Mouse (Mus musculus): ENCODE measurements around the gene Pex26. TPM values are rescaled to one million over a fixed set of nuclear protein-coding genes. Genes with fewer than 3 reads are reported as not detected.

Pex26 gene
- total RNA-seq (2012; rRNA removed): 5.7 and 6.9 TPM in 2 replicates
- polyA plus RNA-seq (2012; ENCODE audit: insufficient read depth in 1 of 2, insufficient read length in 2 of 2, low read depth in 1 of 2, low replicate concordance in 2 of 2, missing spikeins in 1 of 2): 1 to 10 TPM in 1 of 2 experiments, not detected in 1; 9.9 TPM

- peak within 1 kb of the TSS; percentile 75 to 81 for H3K4me3 ChIP-seq (ENCODE audit: control insufficient read depth in 1 of 2, insufficient read depth in 1 of 2, low read depth in 2 of 2, low read length in 2 of 2)
- H3K27me3 ChIP-seq (ENCODE audit: control insufficient read depth in 1 of 2, insufficient read depth in 2 of 2, low read length in 2 of 2): no peaks in the 10 kb centered on the region
- H3K79me2 ChIP-seq (ENCODE audit: control insufficient read depth, insufficient read depth, low read length, poor library complexity): peaks cover 8% of the 10 kb centered on the region
- peak within 1 kb of the TSS; percentile 48 for H3K27ac ChIP-seq (ENCODE audit: control insufficient read depth, low read depth, low read length)
- H3K36me3 ChIP-seq (ENCODE audit: control insufficient read depth in 1 of 2, insufficient read depth in 2 of 2, low read length in 2 of 2): peaks cover 0 to 3% of the 10 kb centered on the region in 2 experiments; a peak in 3 of 4 replicates
- H3K9ac ChIP-seq (ENCODE audit: control insufficient read depth, low read depth, low read length, poor library complexity, severe bottlenecking): peak within 1 kb of the TSS; percentile 73
- no peaks in the 10 kb centered on the region for H3K9me3 ChIP-seq (replicated peaks; ENCODE audit: insufficient read depth, low read length)
- DNase-seq (ENCODE audit: low read depth, low spot score): peak; percentile 95
- H3K4me1 ChIP-seq (ENCODE audit: control insufficient read depth in 1 of 2, insufficient read depth in 2 of 2, low read length in 2 of 2): peaks cover 2 to 8% of the 10 kb centered on the region in 2 experiments
- no peak for TF ChIP-seq MAFK (IDR thresholded peaks at IDR 0.05; ENCODE audit: borderline replicate concordance, low read depth, low read length)
- peak; percentile 78; the same call in 1 of the 2 replicates for TF ChIP-seq POLR2AphosphoS2 (IDR thresholded peaks at IDR 0.05; ENCODE audit: low read length)
- no peak for TF ChIP-seq ZC3H11A (IDR thresholded peaks at IDR 0.05; ENCODE audit: low read depth, low read length)
- TF ChIP-seq GATA1 (IDR thresholded peaks at IDR 0.05; ENCODE audit: low read depth, low read length): no peak
- TF ChIP-seq MAX (IDR thresholded peaks at IDR 0.05; ENCODE audit: low read length): peak; percentile 47; the same call in 1 of the 2 replicates
- peak; percentile 75; the same call in 1 of the 2 replicates for TF ChIP-seq ZMIZ1 (IDR thresholded peaks at IDR 0.05; ENCODE audit: low read depth, low read length)
- TF ChIP-seq ZNF384 (IDR thresholded peaks at IDR 0.05; ENCODE audit: low read depth, low read length): no peak
- TF ChIP-seq CHD1 (IDR thresholded peaks at IDR 0.05; ENCODE audit: low read depth, low read length): no peak
- TF ChIP-seq TBP (IDR thresholded peaks at IDR 0.05; ENCODE audit: low read depth, low read length): no peak; the same call in 1 of the 2 replicates
- no peak for TF ChIP-seq JUND (IDR thresholded peaks at IDR 0.05; ENCODE audit: low read depth, low read length)
- TF ChIP-seq NELFE (IDR thresholded peaks at IDR 0.05; ENCODE audit: low read depth, low read length): peak; percentile 68
- no peak for TF ChIP-seq CTCF (IDR thresholded peaks at IDR 0.05 in 2 of 3, conservative IDR thresholded peaks at IDR 0.05 in 1 of 3; ENCODE audit: control insufficient read depth in 1 of 3, insufficient read depth in 1 of 3, low read depth in 2 of 3, low read length in 3 of 3, poor library complexity in 1 of 3, severe bottlenecking in 1 of 3)
- TF ChIP-seq MYC (IDR thresholded peaks at IDR 0.05; ENCODE audit: low read depth, low read length): peak; percentile 69
- TF ChIP-seq KAT2A (conservative IDR thresholded peaks at IDR 0.05; ENCODE audit: low read depth, low read length): peak; percentile 84; the same call in 1 of the 2 replicates
- no peak for TF ChIP-seq USF2 (IDR thresholded peaks at IDR 0.05; ENCODE audit: borderline replicate concordance in 1 of 2, insufficient read depth in 1 of 2, low read depth in 1 of 2, low read length in 2 of 2)
- TF ChIP-seq TAL1 (IDR thresholded peaks at IDR 0.05; ENCODE audit: low read length): no peak
- no peak for TF ChIP-seq ZKSCAN1 (IDR thresholded peaks at IDR 0.05; ENCODE audit: low read depth, low read length)
- TF ChIP-seq MYB (IDR thresholded peaks at IDR 0.05; ENCODE audit: low read depth, low read length): no peak
- TF ChIP-seq UBTF (IDR thresholded peaks at IDR 0.05; ENCODE audit: borderline replicate concordance, insufficient read depth, low read depth, low read length): no peak
- peak; percentile 55 for TF ChIP-seq ELF1 (IDR thresholded peaks at IDR 0.05; ENCODE audit: low read depth, low read length)
- no peak for TF ChIP-seq ETS1 (IDR thresholded peaks at IDR 0.05; ENCODE audit: low read depth, low read length)
- peak; percentile 90 for TF ChIP-seq NRF1 (IDR thresholded peaks at IDR 0.05; ENCODE audit: insufficient read depth, low read depth, low read length, poor library complexity, severe bottlenecking)
- TF ChIP-seq POLR2AphosphoS5 (IDR thresholded peaks at IDR 0.05; ENCODE audit: borderline replicate concordance, low read depth, low read length): no peak
- no peak for TF ChIP-seq SMC3 (IDR thresholded peaks at IDR 0.05; ENCODE audit: low read depth, low read length)
- no peak for TF ChIP-seq RAD21 (IDR thresholded peaks at IDR 0.05; ENCODE audit: low read depth, low read length)
- no peak for TF ChIP-seq EP300 (IDR thresholded peaks at IDR 0.05; ENCODE audit: low read depth in 1 of 2, low read length in 2 of 2)
- peak; percentile 82 for TF ChIP-seq SIN3A (IDR thresholded peaks at IDR 0.05; ENCODE audit: low read length)
- TF ChIP-seq USF1 (IDR thresholded peaks at IDR 0.05; ENCODE audit: low read depth, low read length): no peak; the same call in 1 of the 2 replicates
- TF ChIP-seq BHLHE40 (IDR thresholded peaks at IDR 0.05; ENCODE audit: borderline replicate concordance, low read depth, low read length): no peak
- no peak for TF ChIP-seq E2F4 (IDR thresholded peaks at IDR 0.05; ENCODE audit: borderline replicate concordance, low read depth, low read length)
- TF ChIP-seq RCOR1 (IDR thresholded peaks at IDR 0.05; ENCODE audit: low read depth, low read length): no peak
- TF ChIP-seq HCFC1 (IDR thresholded peaks at IDR 0.05; ENCODE audit: low read depth, low read length): peak; percentile 100
- TF ChIP-seq MAZ (IDR thresholded peaks at IDR 0.05; ENCODE audit: low read depth, low read length): peak; percentile 50
- TF ChIP-seq POLR2A (IDR thresholded peaks at IDR 0.05; ENCODE audit: control insufficient read depth in 1 of 2, insufficient read depth in 1 of 2, low read depth in 1 of 2, low read length in 2 of 2, poor library complexity in 1 of 2): peak in 1 of 2 experiments; percentile 88; a peak in 3 of 4 replicates
- TF ChIP-seq GABPA (IDR thresholded peaks at IDR 0.05; ENCODE audit: low read depth, low read length): no peak
- no peak for TF ChIP-seq CHD2 (IDR thresholded peaks at IDR 0.05; ENCODE audit: low read length)
Observed at GRCm38 (mm10) chr6:121183414-121184173, at the start of gene Pex26. TSS of gene Pex26 (plus strand) at chr6:121183667.

Measured in MEL (cell line).